Mouse (Mus musculus): ENCODE results near the gene Ptrh2.

DNA sequence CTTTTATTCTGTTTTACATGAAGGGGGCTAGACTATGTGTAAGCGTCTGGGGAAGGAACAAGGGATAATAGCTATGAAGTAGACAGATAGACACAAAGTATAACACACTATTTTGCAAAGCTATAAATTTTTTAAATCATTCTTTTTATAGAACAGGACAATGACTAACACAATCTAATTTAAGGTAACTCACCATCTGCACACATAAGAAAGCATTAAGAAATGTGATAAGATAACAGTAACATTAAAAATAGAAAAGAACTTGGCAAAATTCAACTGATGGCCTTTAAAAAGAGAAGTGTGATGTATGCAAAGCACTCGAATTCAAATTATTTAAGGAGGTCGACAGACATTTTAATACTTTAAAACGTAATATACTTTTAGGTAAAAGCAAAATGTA, 51.2 kb downstream of the Ptrh2 start:
- TF ChIP-seq CTCF (IDR thresholded peaks at IDR 0.05; ENCODE audit: low read depth) (no peak), EP300 (optimal IDR thresholded peaks at IDR 0.05) (no peak)

All from stomach, postnatal 0 days (tissue).